Comparison of ENCODE assay signal across 9 mouse cellular contexts in genomic region chr14:96962426-96963073, GRCm38 (mm10).
A peak's percentile ranks its signal among the peaks of the same experiment; 100 is the strongest.
DNase-seq lines count a peak whose midpoint lies in the region; ATAC-seq and TF ChIP-seq lines count a peak whose summit lies in the region.
"Had no signal": no experiment of that assay in that cellular context is flagged by ENCODE, and none has a peak within 500 bp of the region (broad histone marks: within the 10 kb centered on the region; RNA-seq: fewer than 3 reads in every experiment).

No protein-coding gene starts in this region.

- no peaks in the 10 kb centered on the region for H3K4me1 ChIP-seq in lung, postnatal 0 days (ENCODE audit: insufficient read depth, low read depth, low read length)
- no peaks in the 10 kb centered on the region for H3K4me1 ChIP-seq in forebrain, postnatal 0 days (ENCODE audit: insufficient read depth)

- no peak overlapping the region for H3K4me3 ChIP-seq in lung, postnatal 0 days (ENCODE audit: low read depth, low read length)
- H3K4me3 ChIP-seq in forebrain, postnatal 0 days (ENCODE audit: low read depth, low read length) = no peak overlapping the region

- peak; percentile 59 for TF ChIP-seq CTCF in lung, postnatal 0 days (IDR thresholded peaks at IDR 0.05)
- TF ChIP-seq CTCF in forebrain, postnatal 0 days (IDR thresholded peaks at IDR 0.05; ENCODE audit: low read depth) = peak; percentile 74

- WGBS in lung, postnatal 0 days = 37% methylated on average over 8 of the region's 8 CpGs
- 20% methylated on average over 8 of the region's 8 CpGs for WGBS in forebrain, postnatal 0 days

- TF ChIP-seq EP300 in lung, postnatal 0 days (IDR thresholded peaks at IDR 0.05) = no peak

- H3K36me3 ChIP-seq in lung, postnatal 0 days (ENCODE audit: insufficient read depth, low read length) = no peaks in the 10 kb centered on the region
- H3K36me3 ChIP-seq in forebrain, postnatal 0 days (ENCODE audit: insufficient read depth) = no peaks in the 10 kb centered on the region

- no peak for DNase-seq in frontal cortex, postnatal 10 days (ENCODE audit: low spot score in 2 of 2)
- DNase-seq in lung, postnatal 0 days (ENCODE audit: low spot score) = peak; percentile 30
- no peak for DNase-seq in lung, postnatal 36 days
- peak; percentile 70 for DNase-seq in forebrain, postnatal 0 days
- DNase-seq in spleen, postnatal 10 days (ENCODE audit: low spot score in 2 of 2) = no peak
- no peak for DNase-seq in right cerebral cortex, postnatal 4 days
- DNase-seq in kidney, postnatal 36 days = no peak
- DNase-seq: heart, postnatal 10 days had no signal

- H3K9ac ChIP-seq in lung, postnatal 0 days (replicated peaks; ENCODE audit: low read depth) = no peak overlapping the region
- H3K9ac ChIP-seq in forebrain, postnatal 0 days = no peak overlapping the region

- no peak overlapping the region for H3K4me2 ChIP-seq in lung, postnatal 0 days (replicated peaks; ENCODE audit: low read depth, low read length)
- no peak overlapping the region for H3K4me2 ChIP-seq in forebrain, postnatal 0 days (ENCODE audit: low read depth)

- no peaks in the 10 kb centered on the region for H3K27me3 ChIP-seq in lung, postnatal 0 days (replicated peaks; ENCODE audit: insufficient read depth, low read length)
- H3K27me3 ChIP-seq in forebrain, postnatal 0 days (ENCODE audit: insufficient read depth, low read length) = no peaks in the 10 kb centered on the region

- no peak overlapping the region for H3K27ac ChIP-seq in lung, postnatal 0 days (ENCODE audit: low read length)
- no peak overlapping the region for H3K27ac ChIP-seq in forebrain, postnatal 0 days (ENCODE audit: low read depth, low read length)

- peak; percentile 80 for ATAC-seq in frontal cortex, adult (ENCODE audit: low TSS enrichment)
- ATAC-seq in lung, postnatal 0 days = no peak
- ATAC-seq in forebrain, postnatal 0 days = no peak; the same call in 1 of the 2 replicates

- no peaks in the 10 kb centered on the region for H3K9me3 ChIP-seq in lung, postnatal 0 days (ENCODE audit: low read length)
- H3K9me3 ChIP-seq in forebrain, postnatal 0 days (ENCODE audit: low read length) = no peaks in the 10 kb centered on the region

Comparison
In these comparisons a context has a peak if more than half of its experiments do, and no peak if none do; other contexts are left out.
1. DNase-seq: peak in lung, postnatal 0 days (single experiment) and forebrain, postnatal 0 days (single experiment); none in frontal cortex, postnatal 10 days (0 of 2), lung, postnatal 36 days (single experiment), spleen, postnatal 10 days (0 of 2), right cerebral cortex, postnatal 4 days (single experiment) and kidney, postnatal 36 days (0 of 2).